Mouse (Mus musculus): ENCODE data around the gene Vps37d. TPM values are rescaled to one million over a fixed set of nuclear protein-coding genes. Genes with fewer than 3 reads are reported as not detected.

Vps37d gene
- polyA plus RNA-seq, 1 experiment from 2014 or later = 10.7 TPM

DNA sequence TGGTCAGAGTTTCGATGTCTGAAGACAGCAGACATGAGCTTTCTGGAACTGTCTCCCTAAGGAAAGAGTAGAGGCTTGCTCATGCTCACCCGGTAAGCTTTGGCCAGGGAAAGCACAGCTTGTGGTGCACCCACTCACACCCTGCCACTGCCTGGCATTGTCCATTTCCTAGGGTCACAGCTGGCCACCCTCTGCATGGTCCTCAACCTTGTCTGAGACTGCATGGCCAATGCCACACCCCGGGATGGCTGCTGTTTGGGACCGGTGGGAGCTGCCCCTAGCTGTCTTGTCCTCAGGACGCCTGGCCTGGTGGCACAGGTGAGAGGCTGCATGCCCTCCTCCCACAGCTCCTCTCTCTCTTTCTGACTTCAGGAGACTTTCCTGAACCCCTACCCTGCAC is 29.5 kb downstream of the Vps37d start:
- Histone ChIP-seq H3K4me2 (ENCODE audit: low read depth, severe bottlenecking) (no peak overlapping the region), H3K27ac (replicated peaks; ENCODE audit: low read depth, low read length) (no peak overlapping the region), H3K9me3 (ENCODE audit: control insufficient read depth, low read length) (no peaks in the 10 kb centered on the region), H3K36me3 (ENCODE audit: control insufficient read depth, insufficient read depth, low read length) (peaks cover 4% of the 10 kb centered on the region; the same call in 1 of the 2 replicates), H3K9ac (ENCODE audit: low read length) (no peak overlapping the region), H3K4me3 (ENCODE audit: low read depth, low read length) (no peak overlapping the region), H3K4me1 (ENCODE audit: control insufficient read depth, insufficient read depth, low read length) (no peaks in the 10 kb centered on the region), H3K27me3 (ENCODE audit: control insufficient read depth, insufficient read depth, low read length) (no peaks in the 10 kb centered on the region)
- DNase-seq (ENCODE audit: low spot score) (no peak), ATAC-seq (ENCODE audit: insufficient number of reproducible peaks, low FRiP score, low TSS enrichment, low read depth) (no peak)
- 90% methylated on average over 5 of the region's 5 CpGs for WGBS

DNA sequence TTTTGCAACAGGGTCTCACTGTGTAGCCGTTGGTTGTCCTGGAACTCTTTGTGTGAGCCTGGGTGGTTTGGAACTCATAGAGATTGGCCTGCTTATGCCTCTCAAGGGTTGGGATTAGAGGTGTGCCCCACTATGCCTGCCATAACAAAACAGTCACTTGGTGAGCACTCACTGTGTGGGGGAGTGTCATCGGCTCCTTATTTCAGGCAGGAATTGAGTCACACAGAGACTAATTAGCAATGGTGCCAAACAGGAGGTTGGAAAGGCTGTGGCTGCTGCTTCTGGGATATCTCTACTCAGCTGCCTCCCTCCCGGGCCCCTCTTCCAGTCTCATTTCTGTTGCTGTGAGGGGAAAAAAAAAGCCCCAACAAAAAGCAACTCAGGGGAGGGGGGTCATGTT is 33.5 kb downstream of the Vps37d start:
- Histone ChIP-seq H3K4me1 (ENCODE audit: control insufficient read depth, insufficient read depth, low read length) (no peaks in the 10 kb centered on the region), H3K36me3 (ENCODE audit: control insufficient read depth, insufficient read depth, low read length) (peaks cover 4% of the 10 kb centered on the region; the same call in 1 of the 2 replicates), H3K27me3 (ENCODE audit: control insufficient read depth, insufficient read depth, low read length) (no peaks in the 10 kb centered on the region), H3K27ac (replicated peaks; ENCODE audit: low read depth, low read length) (no peak overlapping the region), H3K4me3 (ENCODE audit: low read depth, low read length) (no peak overlapping the region), H3K4me2 (ENCODE audit: low read depth, severe bottlenecking) (no peak overlapping the region), H3K9me3 (ENCODE audit: control insufficient read depth, low read length) (no peaks in the 10 kb centered on the region), H3K9ac (ENCODE audit: low read length) (no peak overlapping the region)
- no peak for DNase-seq (ENCODE audit: low spot score)
- ATAC-seq (ENCODE audit: insufficient number of reproducible peaks, low FRiP score, low TSS enrichment, low read depth) = no peak
- 91% methylated on average over 3 of the region's 3 CpGs for WGBS

DNA sequence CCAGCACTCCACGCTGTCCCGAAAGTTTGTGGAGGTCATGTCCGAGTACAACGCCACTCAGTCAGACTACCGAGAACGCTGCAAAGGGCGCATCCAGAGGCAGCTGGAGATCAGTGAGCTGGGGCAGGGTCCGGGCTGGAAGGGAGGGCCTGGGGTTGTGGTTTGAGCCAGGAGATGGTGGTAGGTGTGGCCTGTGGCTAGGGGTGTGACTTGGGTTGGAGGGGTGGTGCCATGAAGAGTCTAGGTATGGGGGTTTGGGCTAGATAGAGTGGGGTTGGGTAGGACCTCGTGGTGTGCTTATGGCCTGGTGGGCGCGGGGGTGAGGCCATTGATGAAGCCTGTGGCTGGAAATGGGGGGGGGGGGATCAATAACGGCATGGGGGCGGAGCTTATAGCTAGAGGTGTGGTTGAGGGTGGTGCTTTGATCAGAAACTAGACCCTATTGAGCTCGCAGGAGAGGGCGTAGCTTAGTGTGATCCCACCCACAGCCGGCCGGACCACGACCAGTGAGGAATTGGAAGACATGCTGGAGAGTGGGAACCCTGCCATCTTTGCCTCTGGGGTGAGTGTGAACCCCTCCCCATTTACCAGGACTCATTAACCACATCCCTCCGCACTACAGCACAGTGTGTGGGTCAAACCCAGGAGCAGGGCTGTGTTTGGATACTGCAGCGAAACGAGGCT is 35.8 kb downstream of the Vps37d start:
- DNase-seq (ENCODE audit: low spot score) (no peak), ATAC-seq (ENCODE audit: insufficient number of reproducible peaks, low FRiP score, low TSS enrichment, low read depth) (peak; percentile 29; the same call in 1 of the 2 replicates)
- H3K9ac ChIP-seq (ENCODE audit: low read length) = no peak overlapping the region
- no peaks in the 10 kb centered on the region for H3K9me3 ChIP-seq (ENCODE audit: control insufficient read depth, low read length)
- H3K4me2 ChIP-seq (ENCODE audit: low read depth, severe bottlenecking) = no peak overlapping the region
- H3K4me3 ChIP-seq (ENCODE audit: low read depth, low read length) = no peak overlapping the region
- H3K36me3 ChIP-seq (ENCODE audit: control insufficient read depth, insufficient read depth, low read length) = no peaks in the 10 kb centered on the region
- WGBS = 24% methylated on average over 21 of the region's 21 CpGs
- no peaks in the 10 kb centered on the region for H3K27me3 ChIP-seq (ENCODE audit: control insufficient read depth, insufficient read depth, low read length)
- H3K4me1 ChIP-seq (ENCODE audit: control insufficient read depth, insufficient read depth, low read length) = no peaks in the 10 kb centered on the region
- no peak overlapping the region for H3K27ac ChIP-seq (replicated peaks; ENCODE audit: low read depth, low read length)

DNA sequence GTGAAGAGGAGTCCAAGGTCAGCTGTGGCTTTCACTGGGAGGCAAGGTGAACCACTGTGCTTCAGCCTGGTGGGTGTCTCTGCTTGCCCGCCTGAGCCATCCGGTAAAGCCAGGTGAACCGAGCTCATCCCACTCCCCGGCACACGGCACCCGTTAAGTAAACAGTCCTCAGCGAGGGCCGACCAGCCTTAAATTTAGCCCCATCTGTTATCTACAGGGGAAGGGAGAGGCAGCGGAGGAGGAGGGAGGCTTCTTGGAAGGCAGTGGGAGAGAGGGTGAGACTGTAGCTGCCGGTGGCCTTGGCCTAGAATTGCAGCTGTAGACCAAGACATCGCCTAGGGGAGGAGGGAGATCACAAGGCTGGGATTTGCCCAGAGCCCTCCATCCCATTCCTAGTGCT is 37.3 kb downstream of the Vps37d start:
- no peak overlapping the region for H3K4me3 ChIP-seq (ENCODE audit: low read depth, low read length)
- no peak overlapping the region for H3K27ac ChIP-seq (replicated peaks; ENCODE audit: low read depth, low read length)
- no peak overlapping the region for H3K9ac ChIP-seq (ENCODE audit: low read length)
- H3K36me3 ChIP-seq (ENCODE audit: control insufficient read depth, insufficient read depth, low read length) = no peaks in the 10 kb centered on the region
- no peaks in the 10 kb centered on the region for H3K27me3 ChIP-seq (ENCODE audit: control insufficient read depth, insufficient read depth, low read length)
- no peak for DNase-seq (ENCODE audit: low spot score)
- WGBS = 68% methylated on average over 11 of the region's 11 CpGs
- H3K9me3 ChIP-seq (ENCODE audit: control insufficient read depth, low read length) = no peaks in the 10 kb centered on the region
- no peaks in the 10 kb centered on the region for H3K4me1 ChIP-seq (ENCODE audit: control insufficient read depth, insufficient read depth, low read length)
- H3K4me2 ChIP-seq (ENCODE audit: low read depth, severe bottlenecking) = no peak overlapping the region
- ATAC-seq (ENCODE audit: insufficient number of reproducible peaks, low FRiP score, low TSS enrichment, low read depth) = no peak

DNA sequence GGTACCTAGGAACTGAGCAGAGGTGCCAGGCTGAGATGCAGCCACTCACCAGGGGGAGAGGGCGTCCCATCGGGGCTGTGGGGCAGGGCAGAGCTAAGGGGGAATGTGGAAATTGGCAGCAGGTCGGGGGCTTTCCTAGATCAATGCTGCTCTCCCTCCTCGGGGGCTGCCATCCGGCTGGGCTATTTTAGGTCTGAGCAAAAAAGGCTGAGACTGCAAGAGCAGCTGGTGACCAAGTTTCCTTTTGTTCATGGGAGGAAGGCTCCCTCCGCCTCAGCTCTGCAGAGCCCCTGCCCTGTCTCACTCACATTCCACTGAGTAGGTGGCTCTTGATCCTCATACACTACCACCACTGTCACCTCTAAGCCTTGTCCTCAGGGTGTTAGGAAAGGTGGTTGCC is 38.0 kb downstream of the Vps37d start:
- Histone ChIP-seq H3K27ac (replicated peaks; ENCODE audit: low read depth, low read length) (no peak overlapping the region), H3K27me3 (ENCODE audit: control insufficient read depth, insufficient read depth, low read length) (no peaks in the 10 kb centered on the region), H3K9me3 (ENCODE audit: control insufficient read depth, low read length) (no peaks in the 10 kb centered on the region), H3K36me3 (ENCODE audit: control insufficient read depth, insufficient read depth, low read length) (no peaks in the 10 kb centered on the region), H3K4me3 (ENCODE audit: low read depth, low read length) (no peak overlapping the region), H3K9ac (ENCODE audit: low read length) (no peak overlapping the region), H3K4me1 (ENCODE audit: control insufficient read depth, insufficient read depth, low read length) (no peaks in the 10 kb centered on the region), H3K4me2 (ENCODE audit: low read depth, severe bottlenecking) (no peak overlapping the region)
- DNase-seq (ENCODE audit: low spot score) (no peak), ATAC-seq (ENCODE audit: insufficient number of reproducible peaks, low FRiP score, low TSS enrichment, low read depth) (no peak)
- 65% methylated on average over 6 of the region's 6 CpGs for WGBS

DNA sequence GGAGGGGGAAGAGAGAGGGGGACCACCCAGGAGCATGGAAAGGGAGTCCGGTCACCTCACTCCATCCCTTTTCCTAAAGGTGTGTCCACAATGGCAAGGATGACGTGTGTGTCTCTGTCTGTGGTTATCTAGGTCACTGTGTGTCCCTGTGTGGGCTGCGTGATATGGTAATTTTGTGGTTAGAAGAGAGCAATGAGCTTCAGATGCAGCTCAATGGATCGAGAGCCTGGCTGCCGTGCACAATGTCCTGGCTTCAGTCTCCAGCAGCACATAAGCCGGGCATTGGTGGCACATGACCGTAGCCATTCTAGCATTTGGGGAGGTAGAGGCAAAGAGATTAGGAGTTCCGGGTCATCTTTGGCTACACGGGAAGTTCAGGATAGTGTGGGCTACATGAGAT is 38.5 kb downstream of the Vps37d start:
- H3K4me1 ChIP-seq (ENCODE audit: control insufficient read depth, insufficient read depth, low read length) = no peaks in the 10 kb centered on the region
- H3K27ac ChIP-seq (replicated peaks; ENCODE audit: low read depth, low read length) = no peak overlapping the region
- H3K4me2 ChIP-seq (ENCODE audit: low read depth, severe bottlenecking) = no peak overlapping the region
- no peak overlapping the region for H3K9ac ChIP-seq (ENCODE audit: low read length)
- H3K9me3 ChIP-seq (ENCODE audit: control insufficient read depth, low read length) = no peaks in the 10 kb centered on the region
- no peaks in the 10 kb centered on the region for H3K36me3 ChIP-seq (ENCODE audit: control insufficient read depth, insufficient read depth, low read length)
- no peaks in the 10 kb centered on the region for H3K27me3 ChIP-seq (ENCODE audit: control insufficient read depth, insufficient read depth, low read length)
- 89% methylated on average over 9 of the region's 9 CpGs for WGBS
- ATAC-seq (ENCODE audit: insufficient number of reproducible peaks, low FRiP score, low TSS enrichment, low read depth) (no peak), DNase-seq (ENCODE audit: low spot score) (no peak)
- H3K4me3 ChIP-seq (ENCODE audit: low read depth, low read length) = no peak overlapping the region

DNA sequence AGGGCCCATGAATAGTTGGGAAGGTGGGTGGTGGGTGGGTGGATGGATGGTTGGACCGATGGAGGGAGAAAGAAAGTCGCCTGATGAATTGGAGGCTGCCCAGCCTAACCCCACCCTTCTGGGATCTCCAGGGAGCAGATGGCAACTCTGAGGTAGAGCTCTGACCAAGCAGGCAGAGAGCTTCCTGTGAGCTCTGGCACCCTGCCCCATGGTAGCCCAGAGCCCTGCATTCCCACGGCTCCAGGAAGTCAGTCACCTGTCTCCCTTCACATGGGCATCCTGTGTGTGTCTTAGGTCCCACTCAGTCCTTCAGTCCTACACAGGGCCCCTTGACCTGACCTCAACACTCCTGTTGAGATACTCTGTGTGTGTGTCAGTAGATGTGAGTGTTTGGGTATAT is 40.1 kb downstream of the Vps37d start:
- WGBS = 93% methylated on average over 3 of the region's 3 CpGs
- H3K4me2 ChIP-seq (ENCODE audit: low read depth, severe bottlenecking) = no peak overlapping the region
- H3K9me3 ChIP-seq (ENCODE audit: control insufficient read depth, low read length) = no peaks in the 10 kb centered on the region
- no peak for DNase-seq (ENCODE audit: low spot score)
- H3K9ac ChIP-seq (ENCODE audit: low read length) = no peak overlapping the region
- no peaks in the 10 kb centered on the region for H3K27me3 ChIP-seq (ENCODE audit: control insufficient read depth, insufficient read depth, low read length)
- H3K27ac ChIP-seq (replicated peaks; ENCODE audit: low read depth, low read length) = no peak overlapping the region
- H3K4me3 ChIP-seq (ENCODE audit: low read depth, low read length) = no peak overlapping the region
- no peaks in the 10 kb centered on the region for H3K36me3 ChIP-seq (ENCODE audit: control insufficient read depth, insufficient read depth, low read length)
- ATAC-seq (ENCODE audit: insufficient number of reproducible peaks, low FRiP score, low TSS enrichment, low read depth) = no peak
- no peaks in the 10 kb centered on the region for H3K4me1 ChIP-seq (ENCODE audit: control insufficient read depth, insufficient read depth, low read length)

DNA sequence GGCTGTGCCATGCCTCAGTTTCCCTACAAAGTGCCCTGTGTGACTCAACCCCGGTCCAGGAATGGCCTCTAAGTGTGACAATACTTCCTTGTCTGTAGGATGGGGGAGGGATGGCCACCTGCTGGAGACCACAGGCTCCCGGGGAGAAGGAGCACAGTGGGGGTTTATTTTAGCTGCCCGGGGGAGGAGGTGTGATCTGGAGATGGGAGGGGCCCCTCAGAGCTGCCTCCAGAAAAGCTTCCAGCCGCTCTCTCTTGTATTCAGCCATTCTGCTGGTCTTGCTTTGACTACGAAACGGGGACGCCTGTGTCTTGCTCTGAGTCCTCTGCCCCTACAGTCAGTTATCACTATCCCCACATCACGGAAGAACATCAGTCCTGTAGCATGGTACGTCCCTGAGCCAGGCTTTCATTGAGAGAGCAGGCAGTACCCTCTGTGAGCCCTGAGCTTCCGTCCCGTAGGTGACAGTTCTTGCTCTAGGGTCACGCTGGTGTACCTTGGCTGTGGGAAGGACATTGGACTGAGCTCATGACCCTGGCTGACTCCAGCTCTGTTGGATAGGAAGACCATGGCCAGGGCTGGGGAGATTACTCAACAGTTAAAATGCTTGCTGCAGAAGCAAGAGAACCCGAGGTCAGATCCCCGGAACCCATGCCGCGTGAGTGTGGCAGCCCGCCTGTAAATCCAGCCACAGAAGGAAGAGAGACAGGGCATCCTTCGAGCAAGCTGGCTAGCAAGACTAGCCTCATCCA is 42.3 kb downstream of the Vps37d start:
- Histone ChIP-seq H3K4me1 (ENCODE audit: control insufficient read depth, insufficient read depth, low read length) (no peaks in the 10 kb centered on the region), H3K9ac (ENCODE audit: low read length) (no peak overlapping the region), H3K4me3 (ENCODE audit: low read depth, low read length) (no peak overlapping the region), H3K9me3 (ENCODE audit: control insufficient read depth, low read length) (no peaks in the 10 kb centered on the region), H3K4me2 (ENCODE audit: low read depth, severe bottlenecking) (no peak overlapping the region), H3K36me3 (ENCODE audit: control insufficient read depth, insufficient read depth, low read length) (no peaks in the 10 kb centered on the region), H3K27me3 (ENCODE audit: control insufficient read depth, insufficient read depth, low read length) (no peaks in the 10 kb centered on the region), H3K27ac (replicated peaks; ENCODE audit: low read depth, low read length) (no peak overlapping the region)
- WGBS = 66% methylated on average over 18 of the region's 18 CpGs
- ATAC-seq (ENCODE audit: insufficient number of reproducible peaks, low FRiP score, low TSS enrichment, low read depth) = no peak
- no peak for DNase-seq (ENCODE audit: low spot score)
